Mouse (Mus musculus) gastrocnemius, postnatal 36 days (tissue): ENCODE measurements around the gene Trappc2l. TPM values are rescaled to one million over a fixed set of nuclear protein-coding genes. Genes with fewer than 3 reads are reported as not detected.

Source experiments
- DNase-seq, 2 experiments: peaks; one replicate each; pipeline ENCODE4 v3.0.0; 2022
- intact Hi-C: fragments of 180-260 bp; cut with DNase I; formaldehyde crosslinking; loops from one replicate; pipeline ENCODE4 v1.15.1; 2025
- microRNA-seq, 2 experiments: library from miRNA; unstranded; fragments of <30 nt; microRNA quantifications; one replicate each; pipeline ENCODE4 v1.2.0; 2021
- total RNA-seq, 2 experiments: library from RNA; stranded (reverse); gene quantifications; 2 replicates each; pipeline ENCODE4 v1.2.3; 2021

The Trappc2l gene
- total RNA-seq, 2 experiments from 2014 or later = 38.2 to 40.6 TPM

DNA sequence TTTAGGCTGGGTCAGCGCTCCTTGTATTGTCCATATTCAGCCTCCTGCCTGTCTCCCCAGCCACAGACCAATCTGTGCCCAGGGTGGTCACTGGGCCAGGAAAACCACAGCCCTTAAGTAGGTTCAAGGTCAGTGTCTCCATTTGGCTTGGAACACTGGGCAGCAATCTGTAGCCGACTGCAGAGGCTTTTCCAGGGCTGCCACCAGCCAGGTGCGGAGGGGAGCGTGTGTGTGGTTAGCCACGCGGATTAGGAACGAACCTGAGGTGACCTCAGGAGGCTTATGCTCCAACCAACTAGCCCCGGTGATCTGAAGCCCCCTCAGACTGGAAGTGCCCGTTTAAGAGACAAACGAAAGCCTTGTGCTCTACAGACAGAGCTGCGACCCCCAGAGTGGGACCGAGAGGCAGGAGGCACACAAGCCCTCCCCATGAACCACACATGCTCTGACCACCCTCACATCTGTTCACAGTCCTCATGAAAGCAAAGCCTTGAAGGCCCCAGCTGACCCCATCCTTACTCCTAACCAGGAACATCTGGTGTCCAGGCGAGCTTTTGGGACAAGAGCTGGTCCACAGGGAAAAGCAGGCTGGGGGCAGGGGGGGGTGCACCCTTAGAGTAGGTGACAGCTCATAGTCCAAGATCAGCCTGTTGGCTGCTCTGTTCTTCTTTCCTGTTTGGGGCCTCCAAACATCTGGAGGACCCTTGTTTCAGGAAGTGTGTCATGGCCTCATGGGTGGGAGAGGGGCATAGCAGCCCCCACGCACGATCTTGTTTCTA, 36.9 kb downstream of the Trappc2l start:
- intact Hi-C loops = no loop called here
- DNase-seq = no peak

DNA sequence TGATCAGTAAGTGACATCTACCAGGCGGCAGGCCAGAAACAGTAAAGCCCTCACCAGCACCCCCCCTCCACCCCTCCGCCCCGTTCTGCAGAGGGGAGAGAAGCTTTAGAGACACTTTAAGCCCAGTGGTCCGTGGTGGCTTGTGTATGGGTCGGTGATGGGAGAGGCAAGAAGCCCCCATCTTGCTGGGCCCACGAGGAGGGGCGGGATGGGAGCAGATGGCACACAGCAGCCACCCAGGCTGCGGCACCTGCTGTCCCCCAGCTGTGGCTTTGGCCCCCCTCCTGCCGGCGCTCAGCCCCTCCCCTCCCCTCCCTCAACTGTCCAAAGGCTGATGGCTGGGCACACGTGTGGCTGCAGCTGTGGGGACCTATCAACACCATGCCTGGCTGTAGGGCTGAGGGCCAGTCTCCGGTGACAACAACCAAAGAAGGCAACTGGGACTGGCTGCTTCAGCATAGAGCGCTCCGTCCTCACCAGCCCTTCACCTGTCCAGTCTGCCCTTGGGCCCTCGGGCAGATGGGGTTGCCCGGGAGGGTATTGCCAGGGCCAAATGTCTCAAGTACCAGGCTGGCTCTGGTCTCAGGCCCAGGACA, 40.0 kb downstream of the Trappc2l start:
- intact Hi-C loops = no loop called here

DNA sequence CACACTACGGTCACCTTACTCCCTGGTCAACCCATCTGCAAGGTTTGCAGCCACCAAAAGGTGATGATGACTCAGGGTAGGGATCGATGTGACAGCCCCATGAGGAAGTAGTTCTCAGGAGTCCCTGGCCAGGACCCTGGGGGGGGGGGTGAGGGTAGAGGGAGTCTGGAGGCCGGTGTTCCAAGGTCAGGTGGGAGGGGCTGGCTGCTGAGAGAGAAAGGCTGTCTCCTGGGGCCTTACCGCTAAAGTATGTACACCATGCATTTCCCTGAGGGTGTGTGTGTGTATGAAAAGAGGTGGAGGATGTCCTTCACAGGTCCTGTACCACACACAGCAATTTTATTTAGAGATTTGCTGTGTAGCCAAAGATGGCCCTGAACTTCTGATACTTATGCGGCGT, 41.2 kb downstream of the Trappc2l start:
- DNase-seq = no peak
- intact Hi-C loops = no loop called here

More for the DNA sequence above, 40.0 kb downstream of the Trappc2l start:
- peak in 1 of 2 experiments; percentile 73 for DNase-seq

DNA sequence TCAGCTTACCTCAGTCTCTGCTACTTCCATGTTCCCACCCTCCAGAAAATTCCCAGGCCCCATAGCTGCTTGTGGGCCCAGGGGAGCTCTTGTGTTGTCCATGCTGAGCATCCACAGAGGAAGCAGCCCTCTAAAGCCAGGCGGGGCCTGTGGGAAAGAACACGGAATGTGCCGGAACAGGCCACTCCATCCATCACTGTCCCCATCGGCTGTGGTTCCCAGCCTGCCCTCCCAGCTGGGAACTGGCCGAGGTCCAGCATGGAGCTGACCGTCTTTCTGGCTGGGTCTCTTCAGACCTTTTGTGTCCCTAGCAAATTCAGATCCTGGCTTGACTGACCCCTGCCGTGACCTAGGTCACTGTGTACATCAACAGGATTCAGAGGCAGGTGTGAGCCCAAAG, 43.3 kb downstream of the Trappc2l start:
- no peak for DNase-seq
- intact Hi-C loops = no loop called here

DNA sequence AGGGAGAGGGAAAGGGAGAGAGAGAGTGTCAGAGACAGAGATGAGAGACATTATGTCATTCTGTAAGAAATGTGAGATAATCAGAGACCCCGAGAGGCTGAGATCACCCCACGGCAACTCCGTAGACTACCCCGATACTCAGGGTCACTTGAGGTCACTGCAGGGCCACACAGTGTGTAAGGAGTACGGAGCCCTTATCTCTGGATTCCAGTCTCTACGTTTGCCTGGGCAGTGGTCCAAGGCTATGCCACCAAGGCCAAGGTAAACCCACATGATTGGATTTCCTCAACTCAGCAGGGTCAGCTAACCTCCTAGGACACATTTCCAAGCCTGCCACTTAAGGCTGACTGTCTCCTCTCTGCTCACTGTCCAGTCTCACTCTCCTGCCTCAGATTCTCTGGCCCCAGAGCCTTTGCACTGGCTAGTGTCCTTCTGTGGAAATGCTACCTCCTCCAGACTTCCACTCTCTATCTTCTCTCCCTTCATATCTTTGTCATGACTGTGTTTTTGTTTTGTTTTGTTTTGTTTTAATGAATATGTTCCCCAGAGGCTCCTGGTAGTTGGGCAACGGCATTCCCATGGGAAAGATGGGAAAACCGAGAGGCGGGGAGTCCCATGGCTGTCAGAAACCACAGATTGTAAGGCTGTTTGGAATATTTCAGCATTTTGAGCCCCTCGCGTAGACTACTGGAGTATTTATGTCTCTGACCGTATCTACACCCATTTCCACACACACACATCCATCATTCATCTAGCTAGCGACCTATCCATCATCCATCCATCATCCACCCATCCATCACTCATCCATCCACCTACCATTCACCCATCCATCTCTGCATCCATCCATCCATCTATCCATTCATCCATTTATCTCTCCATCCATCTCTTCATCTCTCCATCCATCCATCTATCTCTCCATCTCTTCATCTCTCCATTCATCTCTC, 44.9 kb downstream of the Trappc2l start:
- intact Hi-C loops = no loop called here
- DNase-seq = no peak

DNA sequence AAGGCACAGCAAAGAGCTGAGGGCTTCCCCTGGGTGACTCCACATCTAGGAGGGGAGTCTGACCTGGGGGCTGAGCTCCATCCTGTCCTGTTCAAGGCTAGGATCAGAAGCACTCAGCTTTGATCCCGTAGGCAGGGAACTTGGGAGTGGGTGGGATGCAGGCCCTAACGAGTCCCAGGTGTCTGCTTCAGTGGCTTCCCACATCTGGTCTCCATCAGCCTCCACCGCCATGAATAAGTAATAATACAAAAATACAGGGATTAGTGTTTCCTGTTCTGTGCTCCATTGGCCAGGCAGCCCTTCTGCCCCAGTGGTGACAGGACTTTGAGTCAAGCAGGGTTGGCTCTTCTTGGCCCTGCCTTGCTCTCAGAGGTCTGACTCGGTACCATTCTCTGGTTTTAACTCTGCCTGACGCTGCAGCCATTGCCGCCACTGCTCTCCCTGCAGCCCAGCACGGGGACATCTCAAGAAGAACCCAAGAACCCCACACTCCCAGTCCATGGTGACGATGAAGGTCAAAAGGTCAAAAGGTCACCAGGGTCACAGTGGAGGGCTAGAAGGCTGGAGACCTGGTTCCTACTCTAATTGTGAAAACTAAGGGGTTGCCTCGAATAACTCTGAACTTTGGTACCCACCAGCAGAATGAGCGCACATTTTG, 46.8 kb downstream of the Trappc2l start:
- intact Hi-C loops = no loop called here
- DNase-seq = no peak

DNA sequence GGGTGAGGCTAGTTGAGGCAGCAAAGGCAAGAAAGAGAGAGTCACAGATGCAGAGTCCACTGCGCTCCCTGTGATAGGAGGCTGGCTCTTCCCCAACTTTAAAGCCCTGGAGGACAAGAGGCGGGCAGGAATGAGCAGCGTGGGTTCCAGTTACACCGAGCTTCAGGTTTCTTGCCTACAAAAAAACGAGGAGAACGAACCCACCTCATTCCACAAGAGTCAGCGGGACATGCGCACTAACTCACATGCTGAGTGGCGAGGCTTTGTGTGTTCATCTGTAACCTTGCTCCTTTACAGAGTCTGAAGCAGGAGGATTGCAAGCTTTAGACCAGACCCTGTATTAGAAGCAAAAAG, 47.3 kb downstream of the Trappc2l start:
- intact Hi-C loops = no loop called here
- no peak for DNase-seq

DNA sequence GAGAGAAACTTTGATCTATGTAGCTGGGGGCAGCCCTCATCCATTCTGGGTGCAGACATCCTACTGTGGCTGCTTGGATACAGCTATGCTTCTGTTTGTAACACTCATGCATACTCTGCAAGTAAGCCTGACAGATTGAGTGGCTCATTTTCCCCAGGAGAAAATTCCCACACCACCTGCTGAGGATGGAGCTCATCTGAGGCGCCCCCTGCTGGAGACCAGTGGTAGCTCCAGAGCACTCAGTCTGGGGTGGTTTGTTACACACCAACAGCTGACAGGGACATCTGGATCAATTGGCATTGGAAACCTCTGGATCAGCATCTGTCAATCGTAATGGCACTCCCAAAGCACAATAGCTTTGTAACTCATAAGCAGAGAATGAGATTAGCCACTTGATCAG, 48.6 kb downstream of the Trappc2l start:
- no peak for DNase-seq
- intact Hi-C loops = no loop called here

DNA sequence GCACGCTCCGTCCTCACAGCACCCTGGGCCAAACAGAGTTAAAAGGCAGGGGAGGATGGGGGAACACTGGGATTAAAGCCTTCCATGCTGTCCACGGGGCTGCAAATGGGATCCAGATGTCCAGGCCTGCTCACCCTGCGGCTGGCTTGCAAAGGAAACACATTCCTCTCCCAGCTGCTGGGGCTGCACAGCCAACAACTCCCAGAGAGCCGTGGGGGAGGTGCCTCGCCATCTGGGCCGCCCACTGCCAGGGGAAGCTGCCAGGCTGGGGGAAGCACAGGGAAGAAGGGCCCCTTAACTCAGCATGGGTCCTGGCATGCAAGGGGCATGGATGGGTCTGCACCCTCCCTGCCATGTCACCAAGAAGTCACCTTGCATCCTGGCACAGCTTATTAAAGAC, 49.7 kb downstream of the Trappc2l start:
- intact Hi-C loops = no loop called here
- peak; percentile 74 to 78 for DNase-seq

DNA sequence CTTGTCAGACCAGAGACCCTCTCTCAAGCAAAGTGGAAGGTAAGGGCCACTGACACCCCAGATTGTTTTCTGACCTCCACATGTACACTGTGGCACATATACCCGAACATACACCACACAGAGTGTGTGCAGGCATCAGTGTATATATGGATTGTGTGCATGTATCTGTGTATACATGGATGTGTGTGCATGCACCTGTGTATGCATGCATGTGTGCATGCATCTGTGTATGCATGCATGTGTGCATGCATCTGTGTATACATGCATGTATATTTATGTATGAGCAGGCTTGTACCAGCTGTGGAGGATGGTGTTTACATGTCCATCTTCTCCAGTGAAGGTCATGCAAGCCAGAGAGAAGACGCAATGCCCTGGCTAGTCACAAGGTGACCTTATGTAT, 50.5 kb downstream of the Trappc2l start:
- no peak for DNase-seq
- intact Hi-C loops = no loop called here

DNA sequence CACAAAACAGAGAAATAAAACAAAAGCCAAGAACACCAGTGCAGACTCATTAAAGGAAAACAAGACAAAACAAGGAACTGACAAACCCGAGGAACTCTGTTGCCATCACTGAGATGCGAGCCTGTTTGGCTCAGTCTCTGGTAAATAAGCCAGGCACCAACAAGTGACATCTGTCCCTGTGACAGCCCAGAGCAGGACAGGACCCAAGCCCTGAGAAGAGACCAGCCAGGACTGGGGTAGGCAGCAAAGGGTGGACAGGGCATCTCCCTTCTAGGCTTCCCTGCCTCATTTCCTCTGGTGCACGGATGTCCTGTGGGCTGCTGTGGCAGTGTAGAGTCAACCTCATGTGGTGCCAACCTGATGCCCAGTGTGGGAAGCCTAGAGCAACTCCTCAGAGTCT, 51.7 kb downstream of the Trappc2l start:
- intact Hi-C loops = no loop called here
- DNase-seq = no peak

DNA sequence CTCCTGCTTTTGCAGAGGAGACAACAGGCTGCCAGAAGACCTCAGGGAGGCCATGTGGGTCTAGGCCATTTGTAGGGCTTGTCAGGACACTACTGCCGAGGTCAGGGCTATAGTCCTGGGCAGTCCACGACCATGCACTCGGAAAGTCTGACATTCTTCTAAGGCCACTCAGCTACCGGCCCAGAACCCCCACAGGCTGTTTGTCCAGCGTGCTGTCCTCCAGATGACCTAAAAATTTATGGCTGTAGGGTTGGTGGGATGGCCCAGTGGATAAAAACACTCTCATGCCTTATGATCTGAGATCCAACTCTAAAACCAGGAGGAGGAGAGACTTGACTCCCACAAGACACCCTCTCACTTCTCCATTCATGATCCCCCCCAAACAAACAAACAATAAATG, 52.2 kb downstream of the Trappc2l start:
- intact Hi-C loops = no loop called here
- DNase-seq = no peak

DNA sequence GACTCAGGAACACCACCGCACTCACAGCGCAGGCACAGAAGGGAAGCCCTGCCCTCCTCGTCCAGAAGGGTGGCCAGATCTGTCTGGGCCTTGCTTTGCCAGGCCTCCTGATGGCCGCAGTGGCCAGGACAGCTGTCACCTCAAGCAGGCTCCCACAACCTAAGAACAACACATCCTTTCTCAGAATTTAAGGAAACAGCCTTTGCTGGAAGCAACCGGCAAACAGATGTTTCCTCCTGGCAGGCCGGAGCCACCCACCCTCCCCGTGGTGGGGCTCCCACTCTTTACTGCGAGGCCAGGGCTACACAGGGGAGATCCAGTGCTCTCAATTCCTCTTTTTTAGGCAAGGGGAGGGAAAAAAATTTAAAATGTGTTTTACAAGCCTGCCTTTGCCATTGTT, 53.8 kb downstream of the Trappc2l start:
- DNase-seq = peak; percentile 54 to 59
- intact Hi-C loops = no loop called here

DNA sequence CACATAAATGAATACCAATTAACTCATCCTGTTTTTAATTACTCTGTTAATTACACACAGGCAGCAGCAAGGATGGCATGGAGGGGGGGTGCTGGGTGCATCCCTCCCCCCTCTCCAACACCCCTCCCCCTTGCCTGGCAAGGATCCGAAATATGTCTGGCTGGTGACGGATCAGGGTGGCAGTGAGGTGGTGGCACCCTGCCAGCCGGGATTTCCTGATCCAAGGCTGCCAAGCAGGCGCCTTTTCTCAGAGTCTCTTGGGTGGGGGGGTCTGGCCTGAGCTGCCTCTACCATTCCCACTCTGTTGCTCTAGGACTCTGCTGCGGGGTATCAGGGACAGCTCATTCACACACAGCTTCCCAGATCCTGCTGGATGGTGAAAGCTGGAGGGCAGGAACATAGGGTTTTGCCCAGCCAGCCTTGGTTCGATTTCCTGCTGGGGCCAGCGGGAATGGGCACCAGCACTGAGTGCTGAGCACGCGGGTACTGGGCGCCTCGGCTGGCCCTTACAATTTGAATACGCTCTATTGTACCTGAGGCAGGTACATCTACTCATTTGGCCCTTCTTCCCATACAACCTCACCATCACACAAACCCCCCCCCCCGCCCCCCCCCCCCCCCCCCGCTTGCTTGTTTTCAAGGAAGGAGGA, 54.4 kb downstream of the Trappc2l start:
- intact Hi-C loops = no loop called here
- DNase-seq = peak in 1 of 2 experiments; percentile 56

Small RNA genes lying within 50 kb of the gene (microRNA-seq; reads per million reads assigned to microRNA genes)
- gene Mir6396 = 0 reads per million in 2 experiments

Other genes starting within 250 kb of the Trappc2l start
- 10 to 100 TPM; 21.1 to 24.2 TPM for gene Zc3h18, start 235.0 kb upstream of the Trappc2l start, total RNA-seq
- not detected for gene Il17c, start 189.6 kb upstream of the Trappc2l start, total RNA-seq
- 1 to 10 TPM; 7.5 to 7.7 TPM for gene Cyba, start 178.7 kb upstream of the Trappc2l start, total RNA-seq
- 1 to 10 TPM; 3.9 to 4.1 TPM for gene Mvd, start 168.2 kb upstream of the Trappc2l start, total RNA-seq
- 10 to 100 TPM in 1 of 2 experiments, 1 to 10 TPM in 1; 6.8 to 13.3 TPM for gene Snai3, start 150.9 kb upstream of the Trappc2l start, total RNA-seq
- 10 to 100 TPM; 29.2 to 30.6 TPM for gene Rnf166, start 135.6 kb upstream of the Trappc2l start, total RNA-seq
- gene Ctu2, start 135.5 kb upstream of the Trappc2l start, total RNA-seq = 1 to 10 TPM; 5.0 to 5.7 TPM
- 10 to 100 TPM; 14.3 to 15.9 TPM for gene Piezo1, start 60.3 kb upstream of the Trappc2l start, total RNA-seq
- gene Cdt1, start 43.6 kb upstream of the Trappc2l start, total RNA-seq = 1 to 10 TPM in 1 of 2 experiments, under 1 TPM in 1; 0.76 to 1.2 TPM
- gene Aprt, start 34.7 kb upstream of the Trappc2l start, total RNA-seq = 10 to 100 TPM; 35.4 to 45.3 TPM
- gene Galns, start 177 bp upstream of the Trappc2l start, total RNA-seq = 1 to 10 TPM; 1.3 to 1.6 TPM
- gene Pabpn1l, start 11.1 kb downstream of the Trappc2l start, total RNA-seq = not detected
- gene Cbfa2t3, start 87.5 kb downstream of the Trappc2l start, total RNA-seq = 10 to 100 TPM; 17.0 to 18.7 TPM
- gene Acsf3, start 163.8 kb downstream of the Trappc2l start, total RNA-seq = 10 to 100 TPM; 12.5 to 14.2 TPM
- 10 to 100 TPM; 15.6 to 20.4 TPM for gene Cdh15, start 236.3 kb downstream of the Trappc2l start, total RNA-seq